Mouse (Mus musculus): ENCODE data around the gene Maats1. TPM values are rescaled to one million over a fixed set of nuclear protein-coding genes. Genes with fewer than 3 reads are reported as not detected.

Maats1 gene
- total and polyA plus RNA-seq, 3 experiments: 0.20 TPM; not detected in 2

DNA sequence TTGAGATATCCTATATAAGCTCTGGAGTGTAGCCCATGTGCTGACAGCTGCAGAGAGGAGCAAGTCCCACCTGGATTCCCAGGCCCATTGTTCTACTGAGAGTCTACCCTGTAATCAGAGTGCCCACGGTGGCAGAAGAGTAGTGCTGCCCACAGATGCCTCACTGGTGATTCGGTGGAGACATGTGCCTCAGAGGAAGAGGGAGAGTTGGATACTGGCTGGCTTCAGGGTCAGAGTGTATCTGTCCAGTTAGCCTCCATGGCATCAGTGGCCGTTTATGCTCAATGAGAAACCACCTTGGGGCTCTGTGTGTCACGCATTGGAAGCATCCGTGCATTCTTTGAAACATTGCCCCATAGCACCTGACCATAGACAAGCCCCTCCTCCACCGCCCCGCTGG lies 21.7 kb upstream of the Maats1 start:
- H3K36me3 ChIP-seq (ENCODE audit: control insufficient read depth, insufficient read depth, low read length): no peaks in the 10 kb centered on the region
- DNase-seq: no peak
- H3K27me3 ChIP-seq (ENCODE audit: control insufficient read depth, insufficient read depth, low read length): no peaks in the 10 kb centered on the region
- H3K4me1 ChIP-seq (ENCODE audit: control insufficient read depth, insufficient read depth, low read length): peaks cover 6% of the 10 kb centered on the region
- intact Hi-C loops (cut with DNase I): no loop called here
- TF ChIP-seq EP300 (IDR thresholded peaks at IDR 0.05; ENCODE audit: insufficient read depth, low read depth, low read length): no peak
- 0 out of 2 replicates have a peak, but pooled peaks have one; percentile 14 for TF ChIP-seq POLR2A (IDR thresholded peaks at IDR 0.05; ENCODE audit: insufficient read depth, low read depth, low read length)
- H3K4me3 ChIP-seq: peak overlapping the region; percentile 56
- peak overlapping the region; percentile 89 for H3K27ac ChIP-seq
- H3K9ac ChIP-seq (ENCODE audit: low read depth, low read length): peak overlapping the region; percentile 77
- WGBS: 33% methylated on average over 7 of the region's 7 CpGs
- no peaks in the 10 kb centered on the region for H3K79me2 ChIP-seq (replicated peaks; ENCODE audit: control insufficient read depth, insufficient read depth, low read length)

DNA sequence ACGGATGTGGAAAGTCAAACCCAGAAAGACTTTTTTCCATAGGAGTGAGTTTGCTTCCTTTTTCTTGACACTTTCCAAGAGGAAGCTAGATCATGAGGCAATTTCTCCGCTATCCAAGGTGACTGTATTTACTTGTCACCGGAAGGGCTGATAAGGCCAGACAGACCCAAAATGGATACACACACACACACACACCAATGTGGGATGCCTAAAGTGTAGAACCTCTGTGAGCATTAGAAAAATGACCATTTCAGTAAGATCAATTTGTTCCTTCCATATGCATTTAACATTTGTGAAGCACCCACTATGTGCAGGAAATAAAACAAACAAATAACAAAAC lies 21.3 kb upstream of the Maats1 start:
- Histone ChIP-seq H3K4me3 (peak overlapping the region; percentile 56), H3K9ac (ENCODE audit: low read depth, low read length) (peak overlapping the region; percentile 77), H3K36me3 (ENCODE audit: control insufficient read depth, insufficient read depth, low read length) (no peaks in the 10 kb centered on the region), H3K27ac (peak overlapping the region; percentile 89), H3K79me2 (replicated peaks; ENCODE audit: control insufficient read depth, insufficient read depth, low read length) (no peaks in the 10 kb centered on the region), H3K4me1 (ENCODE audit: control insufficient read depth, insufficient read depth, low read length) (peaks cover 3% of the 10 kb centered on the region), H3K27me3 (ENCODE audit: control insufficient read depth, insufficient read depth, low read length) (no peaks in the 10 kb centered on the region)
- intact Hi-C loops (cut with DNase I): no loop called here
- 13% methylated on average over 3 of the region's 3 CpGs for WGBS
- no peak for DNase-seq
- TF ChIP-seq CTCF (IDR thresholded peaks at IDR 0.05) (no peak), POLR2A (IDR thresholded peaks at IDR 0.05; ENCODE audit: insufficient read depth, low read depth, low read length) (0 out of 2 replicates have a peak, but pooled peaks have one; percentile 5), EP300 (IDR thresholded peaks at IDR 0.05; ENCODE audit: insufficient read depth, low read depth, low read length) (no peak)

DNA sequence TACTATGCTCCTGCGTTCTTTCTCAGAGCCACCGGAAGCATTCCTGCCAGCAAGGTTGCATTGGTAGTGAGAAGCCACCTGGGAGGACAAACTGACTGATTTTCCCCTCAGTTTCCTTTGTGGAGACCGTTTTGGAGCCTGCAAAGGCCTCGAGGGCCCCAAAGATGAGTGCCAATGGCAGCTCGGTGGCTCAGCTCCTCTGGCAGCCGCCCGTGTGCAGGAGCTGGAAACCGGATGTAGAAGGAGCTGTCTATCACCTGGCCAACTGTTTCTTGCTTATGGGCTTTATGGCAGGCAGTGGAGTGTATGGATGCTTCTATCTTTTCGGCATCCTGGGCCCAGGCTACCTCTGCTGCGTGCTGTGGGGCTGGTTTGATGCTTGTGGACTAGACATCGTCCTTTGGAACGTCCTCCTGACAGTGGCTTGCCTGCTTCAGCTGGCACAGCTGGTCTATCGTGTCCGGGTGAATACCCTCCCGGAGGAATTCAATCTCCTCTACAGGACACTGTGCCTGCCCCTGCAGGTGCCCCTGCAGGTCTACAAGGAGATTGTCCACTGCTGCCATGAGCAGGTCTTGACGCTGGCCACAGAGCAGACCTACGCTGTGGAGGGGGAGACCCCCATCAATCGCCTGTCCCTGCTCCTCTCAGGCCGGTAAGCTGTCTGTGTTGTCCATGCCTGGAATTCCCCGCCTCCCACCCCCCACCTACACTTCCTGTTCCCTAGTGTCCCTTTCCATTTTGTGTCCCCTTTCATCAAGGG lies 20.7 kb upstream of the Maats1 start:
- Histone ChIP-seq H3K9ac (ENCODE audit: low read depth, low read length) (peak overlapping the region; percentile 77), H3K79me2 (replicated peaks; ENCODE audit: control insufficient read depth, insufficient read depth, low read length) (no peaks in the 10 kb centered on the region), H3K36me3 (ENCODE audit: control insufficient read depth, insufficient read depth, low read length) (no peaks in the 10 kb centered on the region), H3K4me3 (peak overlapping the region; percentile 56), H3K4me1 (ENCODE audit: control insufficient read depth, insufficient read depth, low read length) (peaks cover 3% of the 10 kb centered on the region), H3K27ac (peak overlapping the region; percentile 89), H3K27me3 (ENCODE audit: control insufficient read depth, insufficient read depth, low read length) (no peaks in the 10 kb centered on the region)
- TF ChIP-seq POLR2A (IDR thresholded peaks at IDR 0.05; ENCODE audit: insufficient read depth, low read depth, low read length): 0 out of 2 replicates have a peak, but pooled peaks have one; percentile 19
- TF ChIP-seq EP300 (IDR thresholded peaks at IDR 0.05; ENCODE audit: insufficient read depth, low read depth, low read length): no peak
- peak in 1 of 2 experiments; percentile 41 for DNase-seq
- 32% methylated on average over 20 of the region's 20 CpGs for WGBS
- intact Hi-C loops (cut with DNase I): loop anchor here (1.0 kb wide), 1 partner anchor 12 kb away; no protein-coding TSS in a partner anchor

DNA sequence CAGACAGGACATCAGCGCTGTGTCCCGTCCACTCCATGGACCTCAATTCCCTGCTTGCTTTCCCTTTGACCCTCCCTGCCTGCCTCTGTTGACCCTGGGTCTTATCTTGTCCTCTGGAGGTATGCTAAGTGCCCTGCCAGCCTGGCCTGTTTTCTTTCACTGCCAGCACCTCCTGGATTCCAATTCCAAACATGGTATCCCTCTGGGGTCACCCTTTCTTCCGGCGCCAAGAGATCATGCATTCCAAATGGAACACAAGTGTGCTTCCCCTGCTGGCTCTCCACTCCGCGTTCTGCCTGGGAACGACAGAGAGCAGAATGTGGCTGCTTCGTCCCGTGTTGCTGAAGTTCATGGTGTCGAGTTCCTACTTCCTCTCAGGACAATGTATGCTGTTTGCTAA lies 20.0 kb upstream of the Maats1 start, which contains the start of gene Popdc2:
TSS of gene Popdc2 (plus strand) at position 277 of the 400 bp plus-strand sequence.
- H3K4me3 ChIP-seq: peak within 1 kb of the TSS; percentile 56
- H3K27ac ChIP-seq: peak within 1 kb of the TSS; percentile 89
- 16% methylated on average over 10 of the region's 10 CpGs for WGBS
- H3K36me3 ChIP-seq (ENCODE audit: control insufficient read depth, insufficient read depth, low read length): no peaks in the 10 kb centered on the region
- DNase-seq: peak; percentile 69 to 86
- intact Hi-C loops (cut with DNase I): loop anchor here (1.0 kb wide), 1 partner anchor 12 kb away; no protein-coding TSS in a partner anchor
- H3K79me2 ChIP-seq (replicated peaks; ENCODE audit: control insufficient read depth, insufficient read depth, low read length): no peaks in the 10 kb centered on the region
- TF ChIP-seq CTCF (IDR thresholded peaks at IDR 0.05): no peak
- TF ChIP-seq POLR2A (IDR thresholded peaks at IDR 0.05; ENCODE audit: insufficient read depth, low read depth, low read length): peak; percentile 95
- peak; percentile 100 for TF ChIP-seq EP300 (IDR thresholded peaks at IDR 0.05; ENCODE audit: insufficient read depth, low read depth, low read length)
- H3K27me3 ChIP-seq (ENCODE audit: control insufficient read depth, insufficient read depth, low read length): no peaks in the 10 kb centered on the region
- H3K4me1 ChIP-seq (ENCODE audit: control insufficient read depth, insufficient read depth, low read length): peaks cover 4% of the 10 kb centered on the region
- peak within 1 kb of the TSS; percentile 77 for H3K9ac ChIP-seq (ENCODE audit: low read depth, low read length)

DNA sequence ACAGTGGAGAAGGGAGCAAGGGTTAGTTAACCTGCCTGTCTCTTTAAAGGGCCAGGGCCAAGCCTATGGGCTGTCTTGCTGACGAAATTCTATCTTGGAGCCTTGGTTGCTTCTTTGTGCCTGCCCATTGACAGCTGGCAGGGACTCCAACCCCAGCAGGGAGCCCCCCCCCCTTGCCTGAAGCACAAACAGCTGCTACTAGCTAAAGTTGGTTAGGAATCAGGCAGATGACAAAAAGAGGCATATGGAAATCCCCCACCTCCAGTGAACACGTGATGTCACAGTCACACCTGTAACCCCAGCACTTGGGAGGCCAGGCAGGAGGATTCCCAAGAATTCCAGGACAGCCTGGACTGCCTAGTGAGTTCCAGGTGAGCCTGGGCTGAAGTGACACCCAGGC lies 18.4 kb upstream of the Maats1 start:
- intact Hi-C loops (cut with DNase I): no loop called here
- WGBS: 45% methylated on average over 2 of the region's 2 CpGs
- Histone ChIP-seq H3K9ac (ENCODE audit: low read depth, low read length) (no peak overlapping the region), H3K27me3 (ENCODE audit: control insufficient read depth, insufficient read depth, low read length) (no peaks in the 10 kb centered on the region), H3K36me3 (ENCODE audit: control insufficient read depth, insufficient read depth, low read length) (peaks cover 4% of the 10 kb centered on the region; the same call in 1 of the 2 replicates), H3K4me3 (no peak overlapping the region), H3K79me2 (replicated peaks; ENCODE audit: control insufficient read depth, insufficient read depth, low read length) (no peaks in the 10 kb centered on the region), H3K4me1 (ENCODE audit: control insufficient read depth, insufficient read depth, low read length) (peaks cover 6% of the 10 kb centered on the region), H3K27ac (peak overlapping the region; percentile 82)
- TF ChIP-seq EP300 (IDR thresholded peaks at IDR 0.05; ENCODE audit: insufficient read depth, low read depth, low read length) (no peak), CTCF (IDR thresholded peaks at IDR 0.05) (no peak), POLR2A (IDR thresholded peaks at IDR 0.05; ENCODE audit: insufficient read depth, low read depth, low read length) (no peak)
- peak in 1 of 2 experiments; percentile 31 for DNase-seq

DNA sequence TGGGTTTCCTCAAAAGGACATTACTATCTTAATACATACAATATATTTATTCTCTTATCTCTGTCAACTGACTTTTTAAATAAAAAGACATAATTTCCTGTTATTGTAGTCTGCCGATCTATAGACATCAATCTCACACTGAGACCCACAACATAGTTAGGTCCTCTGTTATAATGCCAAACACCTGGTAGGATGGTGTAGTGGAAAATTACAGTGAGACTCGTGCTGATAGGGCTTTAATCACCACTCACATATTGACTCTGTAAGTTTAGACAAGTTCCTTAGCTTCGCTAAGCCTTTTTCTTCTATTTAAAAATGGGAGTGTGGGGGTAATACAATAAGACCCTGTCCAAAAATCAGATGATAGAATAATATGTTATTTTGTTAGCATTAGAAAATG lies 17.9 kb upstream of the Maats1 start:
- intact Hi-C loops (cut with DNase I): no loop called here
- TF ChIP-seq EP300 (IDR thresholded peaks at IDR 0.05; ENCODE audit: insufficient read depth, low read depth, low read length): no peak
- no peak for TF ChIP-seq CTCF (IDR thresholded peaks at IDR 0.05)
- no peak for TF ChIP-seq POLR2A (IDR thresholded peaks at IDR 0.05; ENCODE audit: insufficient read depth, low read depth, low read length)
- Histone ChIP-seq H3K36me3 (ENCODE audit: control insufficient read depth, insufficient read depth, low read length) (peaks cover 4% of the 10 kb centered on the region; the same call in 1 of the 2 replicates), H3K27ac (peak overlapping the region; percentile 82), H3K9ac (ENCODE audit: low read depth, low read length) (no peak overlapping the region), H3K4me3 (no peak overlapping the region), H3K27me3 (ENCODE audit: control insufficient read depth, insufficient read depth, low read length) (no peaks in the 10 kb centered on the region), H3K4me1 (ENCODE audit: control insufficient read depth, insufficient read depth, low read length) (peaks cover 6% of the 10 kb centered on the region), H3K79me2 (replicated peaks; ENCODE audit: control insufficient read depth, insufficient read depth, low read length) (no peaks in the 10 kb centered on the region)
- no peak for DNase-seq
- WGBS: 44% methylated on average over 3 of the region's 3 CpGs
